Mouse (Mus musculus) cortical plate, adult 2 months (tissue): Measurements from ENCODE around the gene Prr7.

Experiments
- CTCF ChIP-seq: fragments of 200-500 bp; IDR thresholded peaks from 2 replicates; pipeline ENCODE4 v1.5.1; 2011; ENCODE audit warnings: mild to moderate bottlenecking, control low read depth, low read length; ENCODE audit not compliant: insufficient read depth; ENCODE audit errors: extremely low read depth
- POLR2A ChIP-seq: fragments of 200-500 bp; IDR thresholded peaks from 2 replicates; pipeline ENCODE4 v1.6.1; 2011; ENCODE audit warnings: mild to moderate bottlenecking, low read length, control low read depth; ENCODE audit not compliant: insufficient read depth; ENCODE audit errors: extremely low read depth

- TF ChIP-seq CTCF, result no peak
- no peak for TF ChIP-seq POLR2A
These were observed 41.7 kb downstream of the Prr7 start for GRCm38 (mm10) chr13:55505810-55506209.
